Mouse (Mus musculus) liver, postnatal 0 days (tissue): ENCODE results near the gene Tmem259.

ENCODE experiments used
- CTCF ChIP-seq: sonication (generic); IDR thresholded peaks from 2 replicates; pipeline ENCODE4 v1.5.1; 2016; ENCODE audit warnings: antibody characterized with exemption, low read depth
- EP300 ChIP-seq: IDR thresholded peaks from 2 replicates; pipeline ENCODE4 v1.6.1; 2016; ENCODE audit warnings: antibody characterized with exemption, low read depth, mild to moderate bottlenecking

- TF ChIP-seq CTCF, result no peak
- no peak for TF ChIP-seq EP300
These were observed 39.6 kb upstream of the Tmem259 start for GRCm38 (mm10) chr10:80023758-80024157.
